Mouse (Mus musculus) skeletal muscle tissue, adult 2 months (tissue): ENCODE measurements around the gene Cabp4.
"Not testable (repeated sequence)": the region's sequence is repeated elsewhere in the genome, so short reads cannot be mapped to it uniquely, and the experiment has no call there.

ENCODE experiments used
- DNase-seq: peaks from one replicate; pipeline ENCODE4 v3.0.0-alpha.2; 2012; ENCODE audit warnings: low read depth, low spot score

The Cabp4 gene

GRCm38 (mm10) chr19:4147022-4147405, 3.2 kb upstream of the Cabp4 start:
- no peak for DNase-seq

- DNase-seq: no peak
These were observed 2.7 kb upstream of the Cabp4 start for GRCm38 (mm10) chr19:4146366-4147021.

GRCm38 (mm10) chr19:4145936-4146335, 2.1 kb upstream of the Cabp4 start:
- DNase-seq: no peak

- DNase-seq: peak; percentile 53
These were observed 991 bp upstream of the Cabp4 start for GRCm38 (mm10) chr19:4144550-4145498.

DNA sequence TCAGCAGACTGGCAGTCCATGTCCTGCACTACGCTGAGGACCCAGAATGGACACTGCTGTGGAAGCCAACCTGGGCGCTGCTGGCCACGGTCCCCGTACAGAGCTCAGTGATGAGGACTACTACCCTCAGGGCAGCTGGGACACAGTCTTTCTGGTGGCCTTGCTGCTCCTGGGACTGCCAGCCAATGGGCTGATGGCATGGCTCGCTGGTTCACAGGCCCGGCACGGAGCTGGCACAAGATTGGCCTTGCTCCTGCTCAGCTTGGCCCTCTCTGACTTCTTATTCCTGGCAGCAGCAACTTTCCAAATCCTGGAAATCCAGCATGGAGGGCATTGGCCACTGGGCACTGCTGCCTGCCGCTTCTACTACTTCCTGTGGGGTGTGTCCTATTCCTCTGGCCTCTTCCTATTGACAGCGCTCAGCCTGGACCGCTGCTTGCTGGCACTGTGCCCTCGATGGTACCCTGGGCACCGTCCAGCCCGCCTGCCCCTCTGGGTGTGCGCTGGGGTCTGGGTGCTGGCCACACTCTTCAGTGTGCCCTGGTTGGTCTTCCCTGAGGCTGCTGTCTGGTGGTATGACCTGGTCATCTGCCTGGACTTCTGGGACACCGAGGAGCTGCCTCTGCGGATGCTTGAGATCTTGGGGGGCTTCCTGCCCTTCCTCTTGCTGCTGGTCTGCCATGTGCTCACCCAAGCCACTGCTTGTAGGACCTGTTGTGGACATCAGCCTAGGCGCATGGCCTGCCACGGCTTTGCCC, 1.2 kb downstream of the Cabp4 start:
- DNase-seq: no peak

DNA sequence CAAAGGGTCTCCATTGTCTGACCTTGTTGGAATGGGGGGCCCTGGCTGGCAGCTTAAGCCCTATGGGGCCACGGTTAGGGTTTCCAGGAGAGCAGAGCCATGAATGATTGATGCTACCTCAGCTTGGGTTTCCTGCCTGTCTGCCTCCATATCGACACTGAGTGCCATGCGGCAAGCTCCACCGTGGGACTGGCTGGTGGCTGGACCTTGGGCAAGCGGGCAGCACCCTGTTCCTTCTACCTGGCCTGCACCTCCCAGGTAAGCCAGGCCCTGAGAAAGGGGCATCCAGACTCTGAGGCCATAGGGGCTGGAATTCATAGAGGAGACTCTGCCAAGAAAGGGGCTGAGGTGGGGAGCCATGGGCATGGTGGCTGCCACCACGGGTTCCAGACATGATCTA, 3.7 kb downstream of the Cabp4 start:
- no peak for DNase-seq

DNA sequence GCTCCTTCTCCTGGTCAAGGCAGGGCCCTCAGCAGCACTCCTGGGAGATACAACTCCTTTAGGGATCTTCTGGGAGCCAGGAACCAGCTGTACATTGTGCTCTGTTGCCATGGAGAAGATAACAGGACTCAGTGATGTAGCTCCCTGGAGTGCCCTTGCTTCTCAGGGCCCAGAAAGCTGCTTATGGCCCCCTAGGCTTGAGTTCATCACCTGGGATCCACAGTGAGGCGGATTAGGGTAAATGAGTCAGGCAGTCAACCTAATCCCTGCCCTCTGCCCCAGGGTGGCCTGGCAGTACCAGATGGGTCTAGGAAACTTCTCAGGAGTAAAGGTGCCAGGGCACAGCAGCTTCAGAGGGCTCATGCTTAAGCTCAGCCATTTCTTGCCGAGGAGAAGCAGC, 4.4 kb downstream of the Cabp4 start, which contains the start of gene Gpr152:
Gpr152 (plus strand) TSS at position 342 of the 400 bp plus-strand sequence.
- DNase-seq: no peak

DNA sequence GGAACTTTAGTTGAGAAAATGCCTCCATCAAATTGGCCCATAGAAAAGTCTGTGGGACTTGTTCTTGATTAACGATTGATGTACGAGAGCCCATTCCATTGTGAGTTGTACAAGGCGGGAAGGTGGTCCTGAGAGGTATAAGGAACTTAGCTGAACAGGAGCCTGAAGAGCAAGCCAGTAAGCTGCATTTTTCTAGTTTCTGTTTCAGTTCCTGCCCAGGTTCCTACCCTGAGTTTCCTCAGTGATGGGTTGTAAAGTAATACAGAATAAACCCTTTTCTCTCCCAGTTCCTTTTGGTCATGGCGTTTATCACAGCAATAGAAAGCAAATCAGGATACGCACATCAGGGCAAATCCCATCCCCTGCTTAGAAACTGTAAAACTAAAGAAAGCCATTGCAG, 5.9 kb downstream of the Cabp4 start:
- no peak for DNase-seq

DNA sequence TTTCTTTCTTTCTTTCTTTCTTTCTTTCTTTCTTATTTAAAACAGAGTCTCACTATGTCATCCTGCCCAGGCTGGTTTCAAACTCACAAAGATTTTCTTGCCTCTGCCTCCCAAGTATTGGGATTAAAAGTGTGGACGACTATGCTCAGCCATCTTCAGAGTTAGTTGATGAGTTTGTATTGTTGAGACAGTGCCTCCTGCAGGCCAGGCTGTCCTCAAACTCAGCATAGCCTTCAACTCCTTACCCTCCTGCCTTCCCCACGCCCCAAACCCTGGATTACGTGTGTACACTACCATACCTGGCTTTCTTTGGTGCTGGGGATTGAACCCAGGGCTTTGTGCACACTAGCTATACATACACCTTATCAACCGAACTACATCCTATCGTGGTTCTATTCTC, 7.4 kb downstream of the Cabp4 start:
- no peak for DNase-seq

DNA sequence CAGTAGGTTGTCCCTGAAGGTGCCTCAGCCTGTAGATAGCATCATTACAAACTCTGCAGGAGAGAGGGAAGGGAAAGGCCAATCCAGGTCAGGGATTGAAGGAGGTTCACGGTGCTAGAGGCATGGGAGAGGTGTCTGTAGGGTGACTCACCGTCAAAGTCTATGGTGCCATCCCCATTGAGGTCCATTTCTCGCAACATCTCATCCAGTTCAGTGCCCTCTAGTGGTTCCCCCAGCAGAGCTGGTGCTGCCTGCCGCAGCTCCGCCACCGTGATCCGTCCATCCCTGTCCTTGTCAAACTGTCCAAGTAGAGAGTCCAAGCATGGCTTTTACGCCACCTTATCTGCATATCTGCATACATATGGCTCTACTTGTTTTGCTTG, 7.9 kb downstream of the Cabp4 start:
- DNase-seq: not testable (repeated sequence)

- not testable (repeated sequence) for DNase-seq
These were observed 8.4 kb downstream of the Cabp4 start for GRCm38 (mm10) chr19:4135229-4135962.

DNA sequence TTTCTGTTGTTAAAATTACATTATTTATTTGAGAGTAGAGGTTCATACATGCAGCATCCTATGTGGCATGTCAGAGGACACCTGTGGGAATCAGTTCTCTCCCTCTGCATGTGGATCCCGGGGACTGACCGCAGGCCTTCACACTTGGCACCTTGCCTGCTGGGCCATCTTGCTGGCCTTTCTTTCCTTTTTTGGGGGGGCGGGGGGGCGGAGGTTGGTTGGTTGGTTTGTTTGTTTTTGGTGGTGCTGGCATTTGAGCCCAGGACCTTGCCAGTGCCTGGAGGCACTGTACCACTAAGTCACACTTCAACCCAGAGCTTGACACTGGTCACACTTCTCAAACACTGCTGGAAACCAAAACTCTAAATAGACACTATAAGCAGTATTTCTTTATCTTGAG, 9.5 kb downstream of the Cabp4 start:
- DNase-seq: no peak

GRCm38 (mm10) chr19:4131768-4132167, 12.1 kb downstream of the Cabp4 start:
- DNase-seq: no peak

- no peak for DNase-seq
These were observed 12.8 kb downstream of the Cabp4 start for GRCm38 (mm10) chr19:4131075-4131474.

DNA sequence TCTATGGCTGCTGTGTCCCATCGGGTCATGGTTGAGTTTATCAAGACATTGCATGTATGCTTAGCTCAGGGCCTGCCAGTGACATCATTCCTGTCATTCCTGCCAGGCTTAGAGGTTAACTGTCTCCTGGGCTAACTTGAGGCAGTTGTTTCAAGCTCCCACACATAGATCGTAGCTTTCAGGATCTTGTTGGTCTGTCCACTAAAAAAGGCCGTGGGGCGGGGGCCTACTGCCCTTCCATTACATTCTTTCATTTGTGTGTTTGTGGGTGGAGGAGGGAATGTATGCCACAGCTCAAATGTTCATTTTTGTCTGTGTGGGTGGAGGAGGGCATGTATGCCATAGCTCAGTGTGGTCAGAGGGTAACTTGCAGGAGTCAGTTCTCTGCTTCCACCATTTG, 13.7 kb downstream of the Cabp4 start:
- DNase-seq: no peak

GRCm38 (mm10) chr19:4129462-4129861, 14.4 kb downstream of the Cabp4 start:
- DNase-seq: no peak

- DNase-seq: no peak
These were observed 16.9 kb downstream of the Cabp4 start for GRCm38 (mm10) chr19:4126759-4127495.

GRCm38 (mm10) chr19:4125741-4126696, 17.8 kb downstream of the Cabp4 start, which contains the start of gene Aip:
Gene Aip, minus strand, starts transcription at chr19:4125858.
- DNase-seq: peak; percentile 97

DNA sequence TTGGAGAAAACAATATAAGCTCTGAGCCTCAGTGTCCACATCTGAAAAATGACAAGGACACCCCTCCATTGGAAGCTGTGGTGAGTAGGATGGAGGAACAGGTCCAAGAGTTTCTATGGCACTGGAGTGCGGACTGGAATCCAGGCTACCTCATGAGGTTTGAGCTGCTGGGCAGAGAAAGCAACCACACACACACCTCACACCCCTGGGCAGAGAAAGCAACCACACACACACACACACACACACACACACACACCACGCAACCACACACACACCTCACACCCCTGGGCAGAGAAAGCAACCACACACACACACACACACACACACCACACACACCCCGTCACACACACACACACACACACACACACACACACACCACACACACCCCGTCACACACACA, 18.6 kb downstream of the Cabp4 start:
- not testable (repeated sequence) for DNase-seq
